Mouse (Mus musculus): Measurements from ENCODE around the gene Bbx. TPM values are rescaled to one million over a fixed set of nuclear protein-coding genes. Genes with fewer than 3 reads are reported as not detected.

The Bbx gene
- polyA plus RNA-seq, 1 experiment from 2014 or later, result 27.4 TPM

DNA sequence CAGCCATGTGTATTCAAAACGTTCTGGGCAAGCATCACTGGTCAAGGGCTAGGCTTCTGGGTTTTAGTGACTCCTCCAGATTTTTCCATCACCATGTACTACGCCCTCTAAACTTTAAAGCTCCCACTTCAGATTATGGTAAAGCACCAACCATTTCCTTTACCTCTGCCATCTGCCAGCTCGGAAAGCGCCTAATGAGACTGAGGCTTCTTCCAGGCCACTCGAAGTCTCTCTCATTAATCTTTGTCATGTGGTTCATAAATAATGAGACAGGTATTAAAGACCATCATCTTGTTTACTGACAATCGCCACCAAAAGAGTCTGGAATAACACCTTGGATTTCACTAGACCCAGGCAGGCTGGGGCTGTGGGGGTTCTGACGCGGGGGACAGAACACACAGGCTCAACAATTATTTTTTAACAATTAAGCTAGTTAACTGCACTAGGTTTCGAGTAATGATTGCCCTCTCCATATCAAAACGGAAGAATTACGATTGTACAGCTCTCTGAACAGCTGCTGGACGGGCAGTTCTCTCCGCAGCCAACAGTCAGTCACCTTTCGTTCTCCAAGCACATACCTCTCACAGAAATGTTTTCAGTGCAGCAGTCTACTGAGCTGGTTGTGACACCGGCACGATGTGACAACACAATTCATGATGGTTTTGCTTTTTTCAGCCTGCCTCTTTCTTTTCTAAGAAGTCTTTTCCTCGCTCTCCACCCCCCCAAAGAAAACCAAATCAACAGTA, 68.6 kb downstream of the Bbx start:
- ATAC-seq, result peak; percentile 62
- H3K9ac ChIP-seq (replicated peaks; ENCODE audit: low read depth, low read length), result peak overlapping the region; percentile 36
- WGBS, result 23% methylated on average over 17 of the region's 17 CpGs

DNA sequence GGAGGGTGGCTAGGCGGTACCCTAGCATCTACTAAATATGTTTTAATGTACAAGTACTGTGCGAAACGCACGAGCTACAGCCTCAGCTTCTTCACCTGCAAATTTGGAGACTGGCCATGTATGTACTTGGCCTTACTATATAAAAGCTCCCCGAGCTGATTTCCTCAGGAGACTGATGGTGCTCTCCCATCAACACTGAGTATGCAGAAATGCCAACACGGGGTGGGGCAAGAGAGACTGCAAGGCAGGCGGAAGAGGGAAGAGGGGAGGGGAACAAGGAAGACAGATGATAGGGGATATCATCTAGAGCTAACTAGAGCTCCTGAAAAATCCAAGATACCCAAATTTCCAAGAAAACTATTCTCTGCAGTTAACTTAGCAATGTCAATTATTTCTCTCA, 71.6 kb downstream of the Bbx start:
- Histone ChIP-seq H3K9ac (replicated peaks; ENCODE audit: low read depth, low read length) (no peak overlapping the region), H3K9me3 (ENCODE audit: control insufficient read depth, low read length) (no peaks in the 10 kb centered on the region), H3K36me3 (ENCODE audit: control insufficient read depth, insufficient read depth) (no peaks in the 10 kb centered on the region), H3K27ac (ENCODE audit: low read length) (no peak overlapping the region), H3K4me3 (replicated peaks; ENCODE audit: low read length) (no peak overlapping the region), H3K4me2 (ENCODE audit: low read length) (no peak overlapping the region), H3K4me1 (replicated peaks; ENCODE audit: control insufficient read depth, insufficient read depth, low read length) (peaks cover 9% of the 10 kb centered on the region; the same call in 1 of the 2 replicates), H3K27me3 (replicated peaks; ENCODE audit: control insufficient read depth, insufficient read depth, low read length) (no peaks in the 10 kb centered on the region)
- 87% methylated on average over 7 of the region's 7 CpGs for WGBS
- no peak for ATAC-seq

More for the DNA sequence above, 68.6 kb downstream of the Bbx start:
- Histone ChIP-seq H3K4me3 (replicated peaks; ENCODE audit: low read length) (peak overlapping the region; percentile 35), H3K36me3 (ENCODE audit: control insufficient read depth, insufficient read depth) (no peaks in the 10 kb centered on the region), H3K27me3 (replicated peaks; ENCODE audit: control insufficient read depth, insufficient read depth, low read length) (no peaks in the 10 kb centered on the region), H3K27ac (ENCODE audit: low read length) (peak overlapping the region; percentile 46), H3K9me3 (ENCODE audit: control insufficient read depth, low read length) (no peaks in the 10 kb centered on the region), H3K4me1 (replicated peaks; ENCODE audit: control insufficient read depth, insufficient read depth, low read length) (peaks cover 9% of the 10 kb centered on the region; the same call in 1 of the 2 replicates), H3K4me2 (ENCODE audit: low read length) (peak overlapping the region; percentile 52)

DNA sequence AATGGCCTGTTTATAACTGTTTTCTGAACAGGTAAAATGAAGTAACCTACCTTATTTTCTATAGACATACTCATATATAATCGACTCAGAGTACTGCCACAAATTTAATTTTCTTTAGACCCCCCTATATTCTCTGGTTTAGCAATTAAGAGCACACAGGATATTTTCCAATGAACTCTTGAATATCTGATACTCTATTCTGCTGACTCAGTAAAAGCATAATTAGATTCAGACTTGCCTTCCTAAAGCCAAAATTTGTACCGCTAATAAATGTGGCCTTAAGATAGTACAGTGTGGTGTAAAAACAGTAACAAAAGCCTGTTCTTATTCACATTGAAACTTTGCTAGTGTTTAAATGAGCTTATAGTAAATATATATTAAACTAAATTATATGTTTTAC, 102.5 kb downstream of the Bbx start:
- H3K27me3 ChIP-seq (replicated peaks; ENCODE audit: control insufficient read depth, insufficient read depth, low read length), result no peaks in the 10 kb centered on the region
- H3K4me2 ChIP-seq (ENCODE audit: low read length), result no peak overlapping the region
- H3K4me3 ChIP-seq (replicated peaks; ENCODE audit: low read length), result no peak overlapping the region
- no peak for ATAC-seq
- no peaks in the 10 kb centered on the region for H3K9me3 ChIP-seq (ENCODE audit: control insufficient read depth, low read length)
- WGBS, result 85% methylated on average over 2 of the region's 2 CpGs
- H3K27ac ChIP-seq (ENCODE audit: low read length), result no peak overlapping the region
- H3K36me3 ChIP-seq (ENCODE audit: control insufficient read depth, insufficient read depth), result no peaks in the 10 kb centered on the region
- no peak overlapping the region for H3K9ac ChIP-seq (replicated peaks; ENCODE audit: low read depth, low read length)
- no peaks in the 10 kb centered on the region for H3K4me1 ChIP-seq (replicated peaks; ENCODE audit: control insufficient read depth, insufficient read depth, low read length)

DNA sequence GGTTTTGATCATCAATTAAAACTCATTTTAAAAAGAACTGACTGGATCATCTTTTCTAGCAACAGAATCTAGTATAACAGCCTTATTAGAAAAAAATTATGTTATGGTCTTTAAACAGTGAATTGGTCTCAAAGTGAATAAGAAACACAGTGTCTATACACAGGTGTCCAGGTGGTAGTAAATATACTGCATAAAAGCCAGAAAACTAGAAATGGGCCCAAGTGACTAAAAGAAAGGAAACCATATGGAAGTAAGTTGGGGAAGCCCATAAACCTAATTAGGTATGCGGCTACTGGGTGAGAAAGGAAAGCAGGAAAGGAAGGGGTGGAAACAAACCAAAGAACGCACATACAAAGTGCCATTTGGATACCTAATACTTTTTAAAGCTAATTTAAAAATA, 107.4 kb downstream of the Bbx start:
- Histone ChIP-seq H3K4me3 (replicated peaks; ENCODE audit: low read length) (no peak overlapping the region), H3K36me3 (ENCODE audit: control insufficient read depth, insufficient read depth) (no peaks in the 10 kb centered on the region), H3K9me3 (ENCODE audit: control insufficient read depth, low read length) (no peaks in the 10 kb centered on the region), H3K4me2 (ENCODE audit: low read length) (no peak overlapping the region), H3K9ac (replicated peaks; ENCODE audit: low read depth, low read length) (no peak overlapping the region), H3K27me3 (replicated peaks; ENCODE audit: control insufficient read depth, insufficient read depth, low read length) (no peaks in the 10 kb centered on the region), H3K27ac (ENCODE audit: low read length) (no peak overlapping the region), H3K4me1 (replicated peaks; ENCODE audit: control insufficient read depth, insufficient read depth, low read length) (no peaks in the 10 kb centered on the region)
- 67% methylated on average over 2 of the region's 2 CpGs for WGBS
- no peak for ATAC-seq

DNA sequence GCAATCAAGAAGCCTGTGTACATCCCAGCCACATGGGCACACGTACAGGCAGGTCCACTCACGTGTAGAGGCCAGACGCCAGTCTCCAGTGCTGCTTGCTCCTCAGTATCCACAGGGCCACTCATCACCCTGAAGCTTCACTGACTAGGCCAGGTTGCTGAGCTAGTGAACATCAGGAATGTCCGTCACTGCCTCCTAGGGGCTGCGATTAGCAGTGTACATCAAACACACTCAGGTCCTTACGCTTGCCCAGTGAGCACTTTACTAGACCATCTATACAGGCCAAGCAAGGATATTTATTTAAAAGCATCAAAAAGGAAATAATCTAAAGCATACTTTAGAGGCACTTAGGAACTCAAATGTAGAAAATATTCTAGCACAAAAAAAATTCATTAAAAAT, 107.9 kb downstream of the Bbx start:
- no peak overlapping the region for H3K4me3 ChIP-seq (replicated peaks; ENCODE audit: low read length)
- H3K36me3 ChIP-seq (ENCODE audit: control insufficient read depth, insufficient read depth), result no peaks in the 10 kb centered on the region
- no peak overlapping the region for H3K27ac ChIP-seq (ENCODE audit: low read length)
- no peaks in the 10 kb centered on the region for H3K4me1 ChIP-seq (replicated peaks; ENCODE audit: control insufficient read depth, insufficient read depth, low read length)
- no peak overlapping the region for H3K4me2 ChIP-seq (ENCODE audit: low read length)
- no peak overlapping the region for H3K9ac ChIP-seq (replicated peaks; ENCODE audit: low read depth, low read length)
- WGBS, result 85% methylated on average over 6 of the region's 6 CpGs
- no peaks in the 10 kb centered on the region for H3K9me3 ChIP-seq (ENCODE audit: control insufficient read depth, low read length)
- no peak for ATAC-seq
- H3K27me3 ChIP-seq (replicated peaks; ENCODE audit: control insufficient read depth, insufficient read depth, low read length), result no peaks in the 10 kb centered on the region

DNA sequence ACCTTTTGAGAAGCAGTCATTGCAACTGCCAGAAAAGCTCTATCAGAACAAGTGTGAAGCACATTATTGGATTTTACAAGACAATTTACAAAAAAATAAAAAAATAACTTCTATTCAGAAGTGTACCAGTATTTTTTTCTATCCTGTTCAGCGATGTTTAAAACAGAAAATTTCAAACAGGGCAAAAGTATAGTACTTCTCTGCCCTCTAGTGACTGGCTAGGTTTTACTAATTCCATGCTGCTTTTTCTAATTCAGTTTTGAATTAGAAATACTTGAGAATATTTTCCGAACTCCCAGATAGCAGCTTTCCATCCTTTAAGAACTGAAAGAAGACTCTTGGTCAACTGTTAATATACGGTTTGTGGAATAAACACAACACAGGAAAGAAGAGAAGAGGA, 110.8 kb downstream of the Bbx start:
- Histone ChIP-seq H3K9ac (replicated peaks; ENCODE audit: low read depth, low read length) (no peak overlapping the region), H3K9me3 (ENCODE audit: control insufficient read depth, low read length) (no peaks in the 10 kb centered on the region), H3K4me1 (replicated peaks; ENCODE audit: control insufficient read depth, insufficient read depth, low read length) (no peaks in the 10 kb centered on the region), H3K4me2 (ENCODE audit: low read length) (no peak overlapping the region), H3K27me3 (replicated peaks; ENCODE audit: control insufficient read depth, insufficient read depth, low read length) (no peaks in the 10 kb centered on the region), H3K36me3 (ENCODE audit: control insufficient read depth, insufficient read depth) (no peaks in the 10 kb centered on the region), H3K4me3 (replicated peaks; ENCODE audit: low read length) (no peak overlapping the region), H3K27ac (ENCODE audit: low read length) (no peak overlapping the region)
- ATAC-seq, result no peak
- 79% methylated on average over 3 of the region's 3 CpGs for WGBS

DNA sequence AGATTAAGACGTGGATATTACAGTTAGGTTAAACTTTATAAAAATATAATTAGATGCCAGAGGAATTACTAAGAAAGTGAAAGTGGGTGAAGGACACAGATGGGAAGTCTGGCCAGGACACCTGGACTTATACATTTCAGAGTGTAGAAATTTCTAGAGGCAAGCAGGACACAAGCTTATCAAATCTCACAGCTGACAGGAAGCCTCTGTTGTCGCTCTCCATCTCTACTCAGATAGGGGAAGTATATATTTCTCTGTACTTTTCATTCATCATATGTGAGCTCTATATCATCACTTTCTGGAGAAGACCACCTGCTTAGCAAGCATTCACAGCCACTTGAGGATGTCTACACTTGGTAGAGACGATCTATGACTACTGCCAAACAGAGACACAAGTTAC, 113.9 kb downstream of the Bbx start:
- H3K27ac ChIP-seq (ENCODE audit: low read length), result no peak overlapping the region
- H3K36me3 ChIP-seq (ENCODE audit: control insufficient read depth, insufficient read depth), result no peaks in the 10 kb centered on the region
- no peak overlapping the region for H3K4me3 ChIP-seq (replicated peaks; ENCODE audit: low read length)
- WGBS, result 95% methylated on average over 3 of the region's 3 CpGs
- no peak for ATAC-seq
- no peak overlapping the region for H3K9ac ChIP-seq (replicated peaks; ENCODE audit: low read depth, low read length)
- no peaks in the 10 kb centered on the region for H3K27me3 ChIP-seq (replicated peaks; ENCODE audit: control insufficient read depth, insufficient read depth, low read length)
- H3K4me1 ChIP-seq (replicated peaks; ENCODE audit: control insufficient read depth, insufficient read depth, low read length), result no peaks in the 10 kb centered on the region
- H3K9me3 ChIP-seq (ENCODE audit: control insufficient read depth, low read length), result no peaks in the 10 kb centered on the region
- no peak overlapping the region for H3K4me2 ChIP-seq (ENCODE audit: low read length)

DNA sequence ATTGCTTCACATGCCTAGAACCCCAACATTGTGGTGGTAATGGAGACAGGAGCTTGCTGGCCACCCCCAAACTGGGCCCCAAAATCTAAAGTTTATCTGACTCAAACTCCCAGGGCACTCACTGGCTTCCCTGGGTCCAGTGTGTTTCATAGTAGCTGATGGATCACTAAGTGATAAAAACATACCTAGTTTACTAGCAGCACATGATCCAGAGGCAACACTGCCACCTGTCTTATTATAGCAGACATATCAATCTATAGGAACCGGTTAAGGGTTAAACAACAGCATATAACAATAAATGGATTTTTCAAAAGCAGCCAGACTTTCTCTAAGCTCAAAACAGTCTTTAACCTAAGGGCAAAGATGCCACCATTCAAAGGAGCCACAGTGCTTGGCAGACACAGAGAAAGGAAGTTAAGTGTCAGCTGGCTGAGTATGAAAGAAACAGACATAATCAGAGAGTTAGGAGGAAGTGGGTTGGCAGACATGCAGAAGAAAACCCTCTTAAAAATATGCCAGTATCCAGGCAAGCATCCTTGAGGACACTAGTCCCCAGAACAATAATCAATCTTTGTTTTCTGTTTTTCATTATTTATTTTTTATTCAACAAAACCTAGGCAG, 116.7 kb downstream of the Bbx start:
- Histone ChIP-seq H3K27me3 (replicated peaks; ENCODE audit: control insufficient read depth, insufficient read depth, low read length) (no peaks in the 10 kb centered on the region), H3K4me3 (replicated peaks; ENCODE audit: low read length) (no peak overlapping the region), H3K9ac (replicated peaks; ENCODE audit: low read depth, low read length) (no peak overlapping the region), H3K9me3 (ENCODE audit: control insufficient read depth, low read length) (no peaks in the 10 kb centered on the region), H3K27ac (ENCODE audit: low read length) (no peak overlapping the region), H3K36me3 (ENCODE audit: control insufficient read depth, insufficient read depth) (no peaks in the 10 kb centered on the region), H3K4me2 (ENCODE audit: low read length) (no peak overlapping the region), H3K4me1 (replicated peaks; ENCODE audit: control insufficient read depth, insufficient read depth, low read length) (no peaks in the 10 kb centered on the region)
- WGBS, result 44% methylated on average over 1 of the region's 1 CpGs
- no peak for ATAC-seq

DNA sequence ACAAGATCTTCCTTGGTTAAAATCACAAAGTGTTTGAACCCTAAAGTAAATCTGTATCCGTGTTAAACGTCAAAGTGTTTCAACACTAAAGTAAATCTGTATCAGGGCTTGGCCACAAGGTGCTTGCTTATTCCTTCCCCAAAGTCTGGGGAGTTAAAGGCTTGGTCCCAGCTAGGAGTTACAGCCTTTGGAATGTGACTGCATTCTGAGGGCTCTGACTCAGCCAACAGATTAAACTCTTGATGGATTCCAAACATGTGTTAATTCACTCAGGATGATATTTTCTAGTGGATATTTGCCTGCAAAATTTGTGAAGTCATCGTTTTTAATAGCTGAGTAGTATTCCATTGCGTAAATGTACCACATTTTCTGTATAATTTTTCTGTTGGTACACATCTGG, 120.6 kb downstream of the Bbx start:
- Histone ChIP-seq H3K4me1 (replicated peaks; ENCODE audit: control insufficient read depth, insufficient read depth, low read length) (peaks cover 13% of the 10 kb centered on the region), H3K4me2 (ENCODE audit: low read length) (no peak overlapping the region), H3K27me3 (replicated peaks; ENCODE audit: control insufficient read depth, insufficient read depth, low read length) (no peaks in the 10 kb centered on the region), H3K9ac (replicated peaks; ENCODE audit: low read depth, low read length) (no peak overlapping the region), H3K36me3 (ENCODE audit: control insufficient read depth, insufficient read depth) (no peaks in the 10 kb centered on the region), H3K27ac (ENCODE audit: low read length) (no peak overlapping the region), H3K4me3 (replicated peaks; ENCODE audit: low read length) (no peak overlapping the region), H3K9me3 (ENCODE audit: control insufficient read depth, low read length) (no peaks in the 10 kb centered on the region)
- ATAC-seq, result no peak
- WGBS, result 91% methylated on average over 4 of the region's 4 CpGs
